In genomic region chr12:116550031-116550430, GRCm38 (mm10) we compare ENCODE assay signal across 8 mouse cellular contexts.
DNase-seq lines count a peak whose midpoint lies in the region; ATAC-seq lines count a peak whose summit lies in the region.

No protein-coding gene starts in this region.

- no peak for ATAC-seq in megakaryocyte progenitor cell, adult 5-6 weeks (replicated peaks; ENCODE audit: poor library complexity)

- peak; percentile 23 to 80 for DNase-seq in adrenal gland, adult (ENCODE audit: inconsistent age in 2 of 2, low spot score in 1 of 2)
- DNase-seq in adrenal gland, postnatal 4 days (ENCODE audit: low spot score in 2 of 2): no peak
- DNase-seq in 3134 (ENCODE audit: extremely low read depth, insufficient read length, low spot score): peak; percentile 40
- DNase-seq in cerebellum, postnatal 10 days: peak; percentile 95 to 98
- peak; percentile 85 to 86 for DNase-seq in kidney, postnatal 36 days
- DNase-seq in ovary, adult 18-20 months (ENCODE audit: low spot score): peak; percentile 11
- DNase-seq in thymus, adult 18-20 months: no peak

Comparison
In these comparisons a context has a peak if more than half of its experiments do, and no peak if none do; other contexts are left out.
1. DNase-seq: peak in adrenal gland, adult (2 of 2), 3134 (single experiment), cerebellum, postnatal 10 days (2 of 2), kidney, postnatal 36 days (2 of 2) and ovary, adult 18-20 months (single experiment); none in adrenal gland, postnatal 4 days (0 of 2) and thymus, adult 18-20 months (0 of 2).